Mouse (Mus musculus) MN1 (cell line): ENCODE data around the gene Scfd1.
A peak's percentile ranks its signal among the peaks of the same experiment; 100 is the strongest.

Source experiments
- DNase-seq: peaks from one replicate; pipeline ENCODE4 v3.0.0-alpha.2; 2016; ENCODE audit warnings: low spot score

The Scfd1 gene

GRCm38 (mm10) chr12:51377003-51377887 lies at the start of gene Scfd1:
Scfd1 (plus strand) TSS chr12:51377510.
- DNase-seq, result peak; percentile 96

GRCm38 (mm10) chr12:51337014-51337413 lies 40.3 kb upstream of the Scfd1 start:
- no peak for DNase-seq

- DNase-seq, result no peak
Measured at GRCm38 (mm10) chr12:51346121-51346520, 31.2 kb upstream of the Scfd1 start.

GRCm38 (mm10) chr12:51347988-51348697 lies 29.2 kb upstream of the Scfd1 start, which contains the start of gene G2e3:
G2e3 (plus strand) TSS chr12:51348061.
- peak; percentile 95 for DNase-seq

GRCm38 (mm10) chr12:51348698-51348998 lies 28.7 kb upstream of the Scfd1 start:
- no peak for DNase-seq

- DNase-seq, result peak; percentile 54
Measured at GRCm38 (mm10) chr12:51355296-51355695, 22.0 kb upstream of the Scfd1 start.

- no peak for DNase-seq
Measured at GRCm38 (mm10) chr12:51361294-51361693, 16.0 kb upstream of the Scfd1 start.

- no peak for DNase-seq
Measured at GRCm38 (mm10) chr12:51362898-51363297, 14.4 kb upstream of the Scfd1 start.

- no peak for DNase-seq
Measured at GRCm38 (mm10) chr12:51368504-51368903, 8.8 kb upstream of the Scfd1 start.

- DNase-seq, result no peak
Measured at GRCm38 (mm10) chr12:51377888-51378190, 529 bp downstream of the Scfd1 start.

GRCm38 (mm10) chr12:51399871-51400270 lies 22.6 kb downstream of the Scfd1 start:
- no peak for DNase-seq

- peak; percentile 34 for DNase-seq
Measured at GRCm38 (mm10) chr12:51402060-51402698, 24.9 kb downstream of the Scfd1 start.

GRCm38 (mm10) chr12:51403987-51404586 lies 26.8 kb downstream of the Scfd1 start:
- peak; percentile 14 for DNase-seq

GRCm38 (mm10) chr12:51411362-51411761 lies 34.1 kb downstream of the Scfd1 start:
- DNase-seq, result no peak

- DNase-seq, result no peak
Measured at GRCm38 (mm10) chr12:51437541-51437940, 60.2 kb downstream of the Scfd1 start.

GRCm38 (mm10) chr12:51438311-51438710 lies 61.0 kb downstream of the Scfd1 start:
- DNase-seq, result no peak

GRCm38 (mm10) chr12:51449303-51449702 lies 72.0 kb downstream of the Scfd1 start:
- DNase-seq, result no peak

GRCm38 (mm10) chr12:51470881-51471280 lies 93.6 kb downstream of the Scfd1 start:
- no peak for DNase-seq

- DNase-seq, result no peak
Measured at GRCm38 (mm10) chr12:51481246-51481645, 103.9 kb downstream of the Scfd1 start.

- DNase-seq, result no peak
Measured at GRCm38 (mm10) chr12:51492040-51492439, 114.7 kb downstream of the Scfd1 start.

- no peak for DNase-seq
Measured at GRCm38 (mm10) chr12:51493476-51493875, 116.2 kb downstream of the Scfd1 start.

GRCm38 (mm10) chr12:51494641-51495040 lies 117.3 kb downstream of the Scfd1 start:
- no peak for DNase-seq
